Mouse (Mus musculus): Measurements from ENCODE around the gene Phf10.
A peak's percentile ranks its signal among the peaks of the same experiment; 100 is the strongest.
"Not testable (repeated sequence)": the region's sequence is repeated elsewhere in the genome, so short reads cannot be mapped to it uniquely, and the experiment has no call there.

Gene Phf10

GRCm38 (mm10) chr17:14960951-14961556, at the start of gene Phf10:
Gene Phf10 (minus strand): TSS chr17:14961273.
- peak; percentile 34 for DNase-seq (ENCODE audit: low spot score)

GRCm38 (mm10) chr17:15009706-15010413, 48.8 kb upstream of the Phf10 start, which contains the start of gene Gm3435:
Gene Gm3435 (plus strand): TSS chr17:15010176.
- not testable (repeated sequence) for DNase-seq (ENCODE audit: low spot score)

- DNase-seq (ENCODE audit: low spot score), result not testable (repeated sequence)
Measured at GRCm38 (mm10) chr17:15009088-15009487, 48.0 kb upstream of the Phf10 start.

GRCm38 (mm10) chr17:15000047-15000446, 39.0 kb upstream of the Phf10 start:
- not testable (repeated sequence) for DNase-seq (ENCODE audit: low spot score)

- not testable (repeated sequence) for DNase-seq (ENCODE audit: low spot score)
Measured at GRCm38 (mm10) chr17:14994140-14994539, 33.1 kb upstream of the Phf10 start.

- DNase-seq (ENCODE audit: low spot score), result not testable (repeated sequence)
Measured at GRCm38 (mm10) chr17:14993139-14993832, 32.2 kb upstream of the Phf10 start.

GRCm38 (mm10) chr17:14992522-14993138, 31.6 kb upstream of the Phf10 start:
- DNase-seq (ENCODE audit: low spot score), result not testable (repeated sequence)

- DNase-seq (ENCODE audit: low spot score), result not testable (repeated sequence)
Measured at GRCm38 (mm10) chr17:14990116-14990702, 29.1 kb upstream of the Phf10 start.

GRCm38 (mm10) chr17:14978362-14979038, 17.4 kb upstream of the Phf10 start, which contains the start of the genes 9030025P20Rik and Gm3417:
Gene 9030025P20Rik (plus strand): TSS chr17:14978468.
Gene Gm3417 (minus strand): TSS chr17:14978790.
- not testable (repeated sequence) for DNase-seq (ENCODE audit: low spot score)

- not testable (repeated sequence) for DNase-seq (ENCODE audit: low spot score)
Measured at GRCm38 (mm10) chr17:14977718-14978361, 16.8 kb upstream of the Phf10 start.

- not testable (repeated sequence) for DNase-seq (ENCODE audit: low spot score)
Measured at GRCm38 (mm10) chr17:14968373-14968913, 7.4 kb upstream of the Phf10 start.

GRCm38 (mm10) chr17:14961557-14962154, 583 bp upstream of the Phf10 start:
- not testable (repeated sequence) for DNase-seq (ENCODE audit: low spot score)

GRCm38 (mm10) chr17:14960520-14960919, 553 bp downstream of the Phf10 start:
- DNase-seq (ENCODE audit: low spot score), result peak; percentile 29

GRCm38 (mm10) chr17:14959979-14960378, 1.1 kb downstream of the Phf10 start:
- DNase-seq (ENCODE audit: low spot score), result peak; percentile 54

GRCm38 (mm10) chr17:14958686-14959327, 2.3 kb downstream of the Phf10 start:
- no peak for DNase-seq (ENCODE audit: low spot score)

- no peak for DNase-seq (ENCODE audit: low spot score)
Measured at GRCm38 (mm10) chr17:14953452-14953851, 7.6 kb downstream of the Phf10 start.

- DNase-seq (ENCODE audit: low spot score), result no peak
Measured at GRCm38 (mm10) chr17:14949161-14949827, 11.8 kb downstream of the Phf10 start.

- DNase-seq (ENCODE audit: low spot score), result peak; percentile 36
Measured at GRCm38 (mm10) chr17:14944551-14944950, 16.5 kb downstream of the Phf10 start.

GRCm38 (mm10) chr17:14943729-14944059, 17.4 kb downstream of the Phf10 start:
- no peak for DNase-seq (ENCODE audit: low spot score)
